Comparison of ENCODE assay signal across 8 mouse cellular contexts in the genomic region with DNA sequence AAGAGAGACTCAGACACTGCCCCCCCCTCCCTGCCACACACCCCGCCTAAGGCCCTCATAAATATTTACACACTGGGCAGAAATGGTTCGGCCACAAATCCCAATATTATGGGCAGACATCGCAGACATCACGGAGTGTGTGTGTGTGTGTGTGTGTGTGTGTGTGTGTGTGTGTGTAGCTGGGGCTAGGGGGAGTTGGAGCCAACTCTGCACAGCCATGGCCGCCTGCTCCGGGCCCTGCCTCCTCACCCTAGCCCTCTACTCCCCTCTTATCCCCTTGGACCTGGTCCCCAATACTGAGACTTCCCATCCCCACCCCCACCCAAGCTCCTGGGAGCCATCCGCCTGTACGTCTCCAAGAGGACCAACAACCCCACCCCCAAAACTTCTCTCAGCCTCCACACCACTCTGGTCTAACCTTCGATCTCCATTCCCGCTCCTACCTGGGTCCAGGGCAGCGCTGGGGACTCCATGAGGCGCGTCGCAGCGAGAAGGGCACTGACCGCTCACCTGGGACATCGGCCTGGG. TPM values are rescaled to one million over a fixed set of nuclear protein-coding genes. Genes with fewer than 3 reads are reported as not detected.
DNase-seq lines count a peak whose midpoint lies in the region; ATAC-seq and TF ChIP-seq lines count a peak whose summit lies in the region.

No protein-coding gene starts in this region.

- H3K9me3 ChIP-seq in heart, embryonic 11.5 days (replicated peaks; ENCODE audit: control insufficient read depth, low read length), result no peaks in the 10 kb centered on the region
- H3K9me3 ChIP-seq in hindbrain, embryonic 11.5 days (ENCODE audit: control insufficient read depth, low read length), result no peaks in the 10 kb centered on the region

- peak overlapping the region; percentile 87 for H3K4me3 ChIP-seq in heart, embryonic 11.5 days (ENCODE audit: low read depth, low read length)
- peak overlapping the region; percentile 17 for H3K4me3 ChIP-seq in bone marrow, adult 2 months (replicated peaks; ENCODE audit: control insufficient read depth, low read depth, low read length)
- H3K4me3 ChIP-seq in hindbrain, embryonic 11.5 days (ENCODE audit: low read depth, low read length), result peak overlapping the region; percentile 65

- intact Hi-C loops in heart, postnatal 10 days (cut with DNase I), result no loop called here

- peak overlapping the region; percentile 85 for H3K9ac ChIP-seq in heart, embryonic 11.5 days (ENCODE audit: low read depth, low read length)
- peak overlapping the region; percentile 70 for H3K9ac ChIP-seq in hindbrain, embryonic 11.5 days (ENCODE audit: low read depth, low read length)

- peaks cover 20% of the 10 kb centered on the region for H3K27me3 ChIP-seq in heart, embryonic 11.5 days (ENCODE audit: control insufficient read depth, insufficient read depth, low read length)
- peaks cover 26% of the 10 kb centered on the region for H3K27me3 ChIP-seq in hindbrain, embryonic 11.5 days (ENCODE audit: control insufficient read depth, insufficient read depth, low read length)

- H3K4me1 ChIP-seq in heart, embryonic 11.5 days (ENCODE audit: control insufficient read depth, insufficient read depth, low read length), result peaks cover 17% of the 10 kb centered on the region
- H3K4me1 ChIP-seq in bone marrow, adult 2 months (ENCODE audit: control insufficient read depth, insufficient read depth, low read length), result no peaks in the 10 kb centered on the region; the same call in 1 of the 2 replicates
- peaks cover 10% of the 10 kb centered on the region for H3K4me1 ChIP-seq in hindbrain, embryonic 11.5 days (replicated peaks; ENCODE audit: control insufficient read depth, insufficient read depth, low read length)

- no peak for DNase-seq in heart, postnatal 10 days
- peak; percentile 54 for DNase-seq in hindbrain, embryonic 11.5 days (ENCODE audit: low spot score)
- peak; percentile 40 to 53 for DNase-seq in lung, postnatal 4 days
- DNase-seq in cerebellum, adult 11-12 months, result no peak

- ATAC-seq in heart, embryonic 11.5 days (replicated peaks; ENCODE audit: insufficient number of reproducible peaks, low FRiP score, low TSS enrichment), result peak; percentile 8; the same call in 1 of the 2 replicates
- ATAC-seq in hindbrain, embryonic 11.5 days (ENCODE audit: low FRiP score), result peak; percentile 53
- ATAC-seq in monocyte, adult 5-6 weeks (replicated peaks; ENCODE audit: insufficient number of reproducible peaks, low FRiP score, low TSS enrichment, poor library complexity, severe bottlenecking), result no peak
- no peak for ATAC-seq in inflammation-experienced regulatory T-cells, adult 6 months

- peak overlapping the region; percentile 89 for H3K4me2 ChIP-seq in heart, embryonic 11.5 days
- H3K4me2 ChIP-seq in hindbrain, embryonic 11.5 days (replicated peaks; ENCODE audit: low read depth, low read length), result peak overlapping the region; percentile 88

- TF ChIP-seq CTCF in bone marrow, adult 2 months (IDR thresholded peaks at IDR 0.05; ENCODE audit: control insufficient read depth, insufficient read depth, low read length), result no peak

- H3K27ac ChIP-seq in heart, embryonic 11.5 days (ENCODE audit: low read depth, low read length), result peak overlapping the region; percentile 75
- H3K27ac ChIP-seq in bone marrow, adult 2 months (ENCODE audit: control insufficient read depth, insufficient read depth, low read depth, low read length, poor library complexity), result no peak overlapping the region
- H3K27ac ChIP-seq in hindbrain, embryonic 11.5 days (ENCODE audit: low read depth, low read length), result peak overlapping the region; percentile 36; the same call in 1 of the 2 replicates

- H3K36me3 ChIP-seq in heart, embryonic 11.5 days (ENCODE audit: control insufficient read depth, insufficient read depth, low read length), result peaks cover 4% of the 10 kb centered on the region; the same call in 1 of the 2 replicates
- no peaks in the 10 kb centered on the region for H3K36me3 ChIP-seq in hindbrain, embryonic 11.5 days (ENCODE audit: control insufficient read depth, insufficient read depth, low read length)

- TF ChIP-seq POLR2A in bone marrow, adult 2 months (IDR thresholded peaks at IDR 0.05; ENCODE audit: borderline replicate concordance, control insufficient read depth, low read depth, low read length), result no peak

- WGBS in heart, embryonic 11.5 days (ENCODE audit: insufficient replicate concordance), result 5% methylated on average over 17 of the region's 17 CpGs
- 5% methylated on average over 17 of the region's 17 CpGs for WGBS in bone marrow, adult 2 months
- under 1% methylated on average over 15 of the region's 17 CpGs for WGBS in hindbrain, embryonic 11.5 days

RNA-seq across cellular contexts. Expression of gene Mdfi, which starts 1.9 kb away (rescaled TPM):
- polyA plus RNA-seq in heart, embryonic 11.5 days (2014; fragmentation: Nextera tagmentation; extraction: Ambion mirVana), result 28.2 and 34.6 TPM in 2 replicates
- 1 to 10 TPM; 6.4 to 8.2 TPM for total RNA-seq in heart, postnatal 10 days (2021)
- polyA plus RNA-seq in bone marrow, adult 2 months (2011; ENCODE audit: insufficient read depth, insufficient read length, low replicate concordance, missing spikeins), result 4.2 and 4.8 TPM in 2 replicates
- 39.0 and 40.5 TPM in 2 replicates for polyA plus RNA-seq in hindbrain, embryonic 11.5 days (2014; fragmentation: Nextera tagmentation; extraction: Ambion mirVana)
- total RNA-seq in monocyte, adult 5-6 weeks (2017), result not detected in 3 replicates
- not detected for polyA plus RNA-seq in inflammation-experienced regulatory T-cells, adult 6 months (2017; shearing (Covaris generic))

Comparison
In these comparisons a context has a peak if more than half of its experiments do, and no peak if none do; other contexts are left out.
1. ATAC-seq: peak in heart, embryonic 11.5 days (single experiment) and hindbrain, embryonic 11.5 days (single experiment); none in monocyte, adult 5-6 weeks (single experiment) and inflammation-experienced regulatory T-cells, adult 6 months (single experiment).
2. H3K4me3 ChIP-seq: peak in every context shown above with its lines; median percentile 87 in heart, embryonic 11.5 days; 65 in hindbrain, embryonic 11.5 days; 17 in bone marrow, adult 2 months.
3. DNase-seq: peak in hindbrain, embryonic 11.5 days (single experiment) and lung, postnatal 4 days (2 of 2); none in heart, postnatal 10 days (0 of 2) and cerebellum, adult 11-12 months (single experiment).